Mouse (Mus musculus): ENCODE data around the gene 1700016H13Rik. TPM values are rescaled to one million over a fixed set of nuclear protein-coding genes. Genes with fewer than 3 reads are reported as not detected.

The 1700016H13Rik gene
- not detected for total RNA-seq (2021)
- long read RNA-seq, experiment 1, partial matches to known transcripts: 0 of 1 reads
- long read RNA-seq, experiment 1, other reads (novel, unspliced or antisense): 1 of 1 reads
- long read RNA-seq, experiment 2: 0 reads

DNA sequence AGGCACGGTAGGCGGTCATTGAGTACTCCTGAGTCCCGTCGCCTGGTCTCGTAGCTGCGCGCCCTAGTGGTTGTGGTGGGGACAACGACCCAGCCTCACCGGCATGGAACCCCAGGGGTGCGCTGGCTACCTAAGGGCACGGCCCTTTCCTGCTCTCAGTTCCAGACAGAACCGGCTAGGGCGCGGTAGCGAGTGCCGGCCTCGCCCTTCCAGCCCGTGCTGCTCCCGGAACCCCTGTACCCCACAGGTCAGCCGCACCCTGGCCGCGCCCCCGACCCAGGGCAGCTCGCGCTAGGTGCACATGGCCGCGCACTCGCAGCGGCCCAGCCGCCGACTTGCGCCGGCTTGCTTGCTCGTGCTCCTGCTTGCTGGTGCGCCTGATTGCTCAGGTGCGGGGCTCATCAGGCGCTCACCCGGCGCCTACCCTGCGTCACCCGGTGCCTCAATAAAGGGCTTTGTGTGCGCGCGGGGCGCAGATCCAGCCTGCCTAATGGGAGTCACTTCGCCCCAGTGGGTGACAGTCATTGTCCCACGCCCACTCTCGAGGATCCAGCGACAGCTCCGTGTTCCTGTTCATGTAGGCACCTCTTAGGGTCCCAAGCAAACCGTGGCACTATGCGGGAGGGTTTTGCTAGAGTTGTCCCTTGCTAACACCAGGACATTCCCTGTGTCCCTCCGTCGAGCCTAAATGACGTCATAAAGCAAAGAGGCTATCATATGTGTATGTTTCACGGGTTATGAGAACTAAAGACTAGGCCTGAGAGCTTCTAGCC is at the start of gene 1700016H13Rik:
Gene 1700016H13Rik, minus strand, starts transcription at position 665 of the 773 bp plus-strand sequence.
- DNase-seq: peak; percentile 85 to 87

DNA sequence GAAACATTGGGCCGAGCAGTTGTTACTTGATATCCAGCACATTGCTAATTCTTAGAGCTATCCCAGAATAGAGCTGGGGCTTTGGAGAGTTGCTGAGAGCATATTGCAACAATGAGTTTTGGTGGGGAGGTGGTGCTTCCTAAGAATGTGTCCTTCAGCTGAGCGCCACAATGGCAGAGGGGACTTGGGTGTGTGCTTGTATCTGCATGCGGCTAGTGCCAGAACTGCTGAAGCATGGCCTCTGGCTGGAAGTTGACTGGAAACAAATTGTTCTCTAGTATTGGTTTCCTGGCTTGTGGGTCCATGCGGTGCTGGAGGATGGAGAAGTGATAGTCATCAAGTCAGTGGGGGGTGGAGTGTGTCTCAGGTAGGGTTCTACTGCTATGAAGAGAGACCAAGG is 49.5 kb upstream of the 1700016H13Rik start:
- no peak for DNase-seq

DNA sequence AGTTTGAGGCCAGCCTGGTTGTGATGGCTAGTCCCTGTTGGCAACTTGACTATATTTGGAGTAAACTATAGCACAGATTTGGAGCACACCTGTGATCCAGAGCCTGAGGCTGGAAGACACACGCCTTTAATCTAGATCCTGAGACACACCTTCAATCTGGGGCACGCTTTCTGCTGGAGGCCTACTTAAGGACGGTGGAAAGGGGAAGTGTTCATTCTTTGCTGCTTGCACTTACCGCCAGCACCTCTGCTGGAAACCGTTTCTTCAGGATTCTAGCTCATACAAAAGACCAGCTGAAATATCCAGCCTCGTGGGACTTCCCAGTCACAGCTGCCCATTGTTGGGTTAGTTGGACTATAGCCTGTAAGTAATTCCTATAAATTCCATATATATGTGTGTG is 46.7 kb upstream of the 1700016H13Rik start:
- no peak for DNase-seq

DNA sequence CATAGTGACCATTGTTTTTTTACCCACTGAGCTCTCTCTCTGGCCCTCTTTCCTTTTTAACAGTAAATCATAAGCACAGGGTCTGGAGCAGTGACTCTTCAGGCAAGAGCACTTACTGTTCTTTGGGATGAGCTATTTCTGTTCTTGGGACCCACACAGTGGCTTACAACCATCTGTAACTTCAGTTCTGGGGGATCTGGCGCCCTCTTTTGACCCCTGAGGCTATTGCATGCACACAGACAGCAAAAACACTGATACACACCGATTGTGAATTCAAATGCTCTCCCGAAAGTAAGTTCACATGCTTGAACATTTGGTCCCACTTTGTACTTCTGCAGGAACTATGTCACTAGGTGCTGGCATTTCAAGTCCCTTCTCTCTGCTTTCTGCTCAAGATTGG is 45.7 kb upstream of the 1700016H13Rik start:
- DNase-seq: no peak

DNA sequence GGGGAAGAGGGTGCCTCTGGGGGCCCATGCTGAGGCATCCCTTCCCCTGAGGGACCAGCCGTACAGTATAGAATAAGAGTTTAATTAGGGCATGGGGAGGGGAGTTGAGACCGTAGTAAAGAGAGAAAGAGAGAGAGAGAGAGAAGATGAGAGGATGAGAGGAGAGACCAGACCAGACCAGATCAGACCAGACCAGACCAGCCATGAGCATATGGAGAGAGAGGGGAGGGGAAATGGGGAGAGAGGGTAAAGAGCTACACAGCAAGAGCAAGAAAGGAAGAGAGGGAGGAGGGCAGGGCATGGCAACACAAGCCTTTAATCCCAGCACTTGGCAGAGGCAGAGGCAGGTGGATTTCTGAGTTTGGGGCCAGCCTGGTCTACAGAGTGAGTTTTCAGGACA is 44.9 kb upstream of the 1700016H13Rik start:
- no peak for DNase-seq

DNA sequence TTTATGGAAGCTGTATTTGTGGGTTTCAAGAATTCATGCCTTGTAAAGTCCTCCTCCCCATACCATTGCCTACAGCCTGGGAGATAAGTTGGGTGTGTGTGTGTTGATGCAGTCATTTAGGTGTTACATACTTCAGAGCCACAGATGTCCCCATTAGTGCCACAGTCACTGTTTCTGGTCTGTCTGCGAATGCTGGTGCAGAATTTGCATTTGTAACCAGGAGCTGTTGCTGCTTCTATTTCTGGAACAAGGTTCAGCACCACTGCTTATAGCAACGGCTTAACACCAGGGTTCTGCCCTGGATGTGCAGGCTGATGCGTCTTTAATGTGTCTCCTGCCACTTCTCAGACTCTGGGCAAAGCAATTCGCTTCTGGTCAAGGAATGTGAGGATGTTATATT is 43.7 kb upstream of the 1700016H13Rik start:
- DNase-seq: no peak

DNA sequence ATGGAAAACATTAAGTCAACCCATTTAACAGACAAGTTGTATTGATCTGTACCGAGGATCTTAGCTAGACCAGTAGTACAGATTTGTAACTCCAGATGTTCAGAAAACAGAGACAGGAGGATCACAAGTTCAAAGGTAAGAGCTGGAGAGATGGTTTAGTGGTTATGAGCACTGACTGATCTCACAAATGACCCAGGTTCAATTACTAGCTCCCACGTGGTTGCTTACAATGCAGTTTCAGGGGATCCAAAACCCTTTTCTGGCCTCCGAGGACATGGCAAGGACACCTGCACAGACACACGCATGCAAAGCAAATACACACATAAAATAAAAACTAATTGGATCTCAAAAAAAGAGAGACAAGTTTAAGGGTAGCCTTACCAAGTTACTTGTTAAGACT is 42.8 kb upstream of the 1700016H13Rik start:
- DNase-seq: no peak

DNA sequence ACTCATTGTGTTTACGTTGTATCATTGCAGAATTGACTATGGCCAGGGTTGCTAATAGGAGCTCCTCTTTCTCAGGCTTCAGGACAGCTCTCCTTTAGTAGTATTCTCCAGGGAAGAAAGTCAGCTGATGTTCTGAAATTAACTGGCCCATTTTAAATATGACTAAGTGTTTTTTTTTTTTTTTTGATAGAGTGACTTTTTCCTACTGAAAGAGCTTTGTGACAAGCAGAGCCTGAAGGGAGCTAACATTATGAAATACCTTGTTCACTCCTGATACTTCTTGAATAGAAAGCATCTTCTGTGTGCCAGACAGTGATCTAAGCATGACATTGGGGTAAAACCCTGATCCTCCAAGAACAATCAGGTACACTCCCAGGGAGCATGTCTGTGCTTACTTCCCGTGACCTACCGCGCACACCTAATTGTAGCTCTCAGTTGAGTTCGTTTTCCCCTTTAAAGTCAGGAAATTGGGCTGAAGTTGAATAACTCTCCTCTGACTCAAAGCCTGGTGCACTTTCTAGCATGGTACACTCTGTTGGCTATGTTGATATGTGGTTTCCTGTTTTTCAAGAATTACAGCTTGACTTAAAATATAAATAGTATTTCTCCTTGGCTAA is 42.2 kb upstream of the 1700016H13Rik start:
- DNase-seq: no peak

DNA sequence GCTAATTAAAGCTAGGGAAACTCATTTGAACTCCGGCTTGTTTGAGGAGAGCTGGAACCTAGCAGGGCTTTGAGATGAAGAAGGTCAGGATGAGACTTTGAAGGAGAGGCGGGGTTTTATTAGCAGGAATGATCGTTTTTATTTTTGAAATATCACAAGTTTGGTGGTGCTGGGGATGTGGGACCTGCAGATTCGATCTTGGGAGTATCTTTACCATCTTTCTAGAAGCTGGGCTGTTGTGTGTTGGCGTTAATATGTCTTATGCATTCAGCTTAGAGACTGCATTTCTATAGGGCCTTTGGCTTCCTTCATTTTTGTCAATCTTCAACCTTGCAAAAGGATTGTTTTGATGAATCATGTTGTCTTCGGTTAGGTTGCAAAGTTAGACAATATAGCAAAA is 38.3 kb upstream of the 1700016H13Rik start:
- no peak for DNase-seq

DNA sequence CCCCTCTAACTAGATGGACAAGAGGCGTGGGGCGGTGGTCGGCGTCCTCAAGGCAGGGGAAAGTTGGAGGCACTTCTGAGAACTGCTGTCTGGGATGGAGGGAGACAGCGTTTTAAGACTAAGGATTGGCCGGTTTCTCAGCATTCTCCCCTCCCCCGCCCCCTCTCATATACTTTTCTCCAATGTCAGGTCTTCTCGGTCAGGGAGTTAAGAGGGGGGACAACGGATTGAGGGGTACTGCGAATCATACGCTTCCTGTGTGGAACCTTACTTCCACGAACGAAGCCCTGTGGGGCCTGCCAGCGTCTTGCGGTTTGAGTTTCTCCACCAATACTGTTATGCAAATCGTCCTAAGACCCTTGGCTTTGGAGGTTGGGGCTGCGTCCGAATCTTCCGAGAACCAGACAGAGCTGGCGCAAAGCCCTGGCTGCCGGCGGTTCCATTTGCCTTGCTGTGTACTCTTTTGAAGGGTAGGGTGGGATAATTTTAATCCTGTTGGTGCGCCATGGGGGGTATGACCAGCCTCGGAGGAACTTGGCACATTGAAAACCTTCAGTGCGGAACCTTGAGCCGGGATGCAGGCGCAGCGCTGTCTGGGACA is 37.3 kb upstream of the 1700016H13Rik start:
- DNase-seq: peak; percentile 25 to 37

DNA sequence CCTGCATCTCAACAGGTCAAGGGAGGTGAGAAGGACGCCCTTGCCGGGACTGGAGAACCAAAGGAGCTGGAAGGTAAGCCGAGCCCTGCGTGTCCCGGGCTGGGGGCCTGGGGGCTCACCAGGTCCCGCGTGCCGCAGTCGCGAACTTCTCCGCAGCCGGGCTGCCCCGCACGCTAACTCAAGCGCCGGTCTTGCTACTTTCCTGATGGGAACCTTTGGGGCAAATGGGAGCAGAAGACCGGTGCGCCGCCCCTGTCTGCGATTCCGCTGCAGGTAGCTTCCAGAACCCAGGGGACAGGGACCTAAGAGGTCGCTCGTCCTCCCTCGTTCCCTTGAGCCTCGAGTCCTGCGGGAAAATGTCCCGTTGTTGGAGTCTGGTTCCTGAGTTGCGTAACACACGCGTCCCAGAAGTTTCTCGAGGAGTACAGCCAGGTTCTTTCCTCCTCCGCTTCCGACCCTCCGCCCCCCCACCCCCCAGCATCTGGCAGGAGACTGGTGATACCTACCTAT is 36.8 kb upstream of the 1700016H13Rik start:
- peak; percentile 34 to 36 for DNase-seq

DNA sequence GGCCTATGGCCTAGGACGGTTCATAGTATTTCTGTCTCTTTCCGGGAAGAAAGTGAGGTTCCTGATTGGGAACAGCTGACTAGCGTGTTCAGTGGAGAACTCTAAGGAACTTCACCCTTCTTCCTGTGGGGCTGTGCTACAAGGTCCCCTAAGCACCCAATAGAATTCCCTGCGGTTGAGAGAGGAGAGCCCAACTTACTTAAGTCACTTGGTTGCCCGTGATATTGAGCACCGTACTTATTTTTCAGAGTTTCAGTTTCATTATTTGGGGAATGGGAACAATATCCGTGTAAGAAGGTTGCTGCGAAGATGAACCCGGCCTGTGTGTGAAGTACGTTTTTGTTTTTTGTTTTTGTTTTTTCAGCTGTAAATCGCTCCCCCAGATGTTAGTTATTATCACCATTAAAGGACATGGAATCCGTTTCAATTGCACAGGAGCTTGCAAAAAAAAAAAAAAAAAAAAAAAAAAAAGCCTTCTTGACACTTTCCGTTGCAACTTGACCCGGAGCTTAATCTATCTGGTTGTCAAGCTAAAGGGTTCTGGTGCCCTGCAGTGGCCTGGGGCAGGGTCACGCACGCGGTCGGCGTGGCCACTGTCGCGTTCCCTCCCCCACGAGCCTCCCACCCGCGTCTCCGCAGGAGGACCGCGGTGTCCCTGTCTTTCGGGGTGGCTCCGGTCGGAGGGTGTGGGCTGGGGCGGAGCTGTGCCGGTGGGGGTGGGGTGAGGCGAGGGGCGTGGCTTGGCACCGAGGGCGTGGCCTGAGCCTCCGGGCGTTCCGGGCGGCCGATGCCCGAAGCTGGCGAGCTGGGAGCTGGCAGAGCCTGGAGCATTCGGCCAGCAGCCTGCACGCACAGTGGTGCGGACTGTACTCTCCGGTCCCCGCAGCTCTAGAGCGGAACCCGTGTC is 36.1 kb upstream of the 1700016H13Rik start, which contains the start of gene Aff1:
Gene Aff1, plus strand, starts transcription at position 751 of the 907 bp plus-strand sequence.
- peak; percentile 97 to 98 for DNase-seq

DNA sequence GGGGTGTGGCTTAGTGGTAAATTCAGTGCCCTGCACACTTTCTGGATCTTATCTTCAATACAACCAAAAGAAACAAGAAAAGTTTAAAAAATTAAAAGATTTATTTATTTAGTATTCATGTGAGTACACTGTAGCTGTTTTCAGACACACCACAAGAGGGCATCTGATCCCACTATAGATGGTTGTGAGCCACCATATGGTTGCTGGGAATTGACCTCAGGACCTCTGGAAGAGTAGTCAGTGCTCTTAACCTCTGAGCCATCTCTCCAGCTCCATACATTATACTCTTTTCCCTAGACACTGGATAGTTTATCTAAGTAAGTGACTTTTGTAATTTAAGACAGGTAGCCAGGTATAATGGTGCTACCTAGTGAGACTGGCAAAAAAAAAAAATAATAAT is 35.4 kb upstream of the 1700016H13Rik start:
- no peak for DNase-seq

DNA sequence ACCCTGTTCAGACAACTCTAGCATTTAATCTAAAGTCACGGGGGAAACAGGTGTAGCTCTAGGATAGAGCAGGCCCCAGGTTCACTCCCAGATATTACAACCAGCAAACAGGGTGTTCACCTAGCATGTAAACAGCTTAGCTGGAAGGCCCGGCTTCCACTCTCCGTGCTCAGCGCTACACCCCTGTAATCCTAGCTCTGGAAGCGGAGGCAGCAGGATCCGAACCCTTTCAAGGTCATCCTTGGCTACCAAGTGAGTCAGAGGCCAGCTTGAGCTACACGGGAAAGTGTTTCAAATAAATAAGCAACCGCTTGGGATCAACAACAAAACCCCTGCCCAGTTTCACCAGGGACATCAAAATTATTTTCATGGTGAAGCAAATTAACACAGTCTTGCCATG is 34.4 kb upstream of the 1700016H13Rik start:
- peak; percentile 37 to 49 for DNase-seq

DNA sequence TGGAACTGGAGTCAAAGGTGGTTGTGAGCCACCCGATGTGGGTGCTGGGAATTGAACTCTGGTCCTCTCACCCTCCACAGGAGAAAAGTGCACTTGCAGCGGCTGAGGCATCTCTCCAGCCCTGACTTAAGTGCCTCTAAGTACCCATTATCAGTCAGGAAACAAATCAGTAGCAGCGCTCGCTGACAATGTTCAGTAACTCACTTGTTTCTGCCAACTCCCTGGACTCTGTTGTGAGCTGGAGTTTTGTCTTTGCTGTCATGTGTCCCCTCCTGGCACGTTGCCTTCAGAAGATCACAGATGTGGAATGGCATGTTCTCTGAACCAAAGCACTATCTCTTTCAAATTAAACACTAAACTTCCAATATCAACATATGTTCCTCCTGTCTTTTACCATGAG is 33.8 kb upstream of the 1700016H13Rik start:
- DNase-seq: no peak

DNA sequence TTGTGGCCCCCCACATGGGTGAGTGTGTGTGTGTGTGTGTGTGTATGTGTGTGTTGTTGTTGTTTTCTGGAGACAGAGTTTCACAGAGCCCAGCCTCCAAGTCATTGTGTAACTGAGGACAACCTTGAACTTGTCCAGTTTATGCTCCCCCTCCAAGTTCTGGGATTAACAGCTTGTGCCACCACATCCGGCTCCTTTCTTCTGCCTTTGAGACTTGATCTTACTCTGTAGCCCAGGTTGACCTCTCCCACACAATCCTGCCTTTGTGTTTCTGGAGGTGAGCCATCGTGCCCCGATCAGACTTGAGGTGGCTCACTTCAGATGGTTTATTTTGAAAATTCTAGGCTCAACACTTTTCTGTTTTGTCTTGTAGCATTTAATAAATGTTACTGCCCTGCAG is 26.0 kb upstream of the 1700016H13Rik start:
- DNase-seq: peak in 1 of 2 experiments; percentile 5

DNA sequence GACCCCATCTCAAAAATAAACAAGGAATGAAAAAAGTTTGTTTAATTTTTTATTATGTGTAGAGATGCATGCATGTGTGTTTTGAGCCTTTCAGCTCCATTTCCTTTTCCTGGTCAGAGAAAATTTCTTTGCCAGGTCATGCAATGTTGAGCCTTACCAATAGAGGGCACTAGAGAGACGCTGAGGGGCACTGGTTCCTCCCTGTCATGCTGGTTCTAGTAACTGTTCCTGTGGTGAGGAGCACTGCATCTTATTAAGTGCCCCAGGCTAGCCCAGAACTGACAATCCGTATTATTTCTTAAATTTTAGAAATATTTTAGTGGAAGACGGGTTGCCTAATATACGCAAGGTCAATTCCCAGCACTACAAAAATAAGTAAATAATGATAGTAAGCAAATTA is 24.6 kb upstream of the 1700016H13Rik start:
- peak; percentile 69 to 84 for DNase-seq

DNA sequence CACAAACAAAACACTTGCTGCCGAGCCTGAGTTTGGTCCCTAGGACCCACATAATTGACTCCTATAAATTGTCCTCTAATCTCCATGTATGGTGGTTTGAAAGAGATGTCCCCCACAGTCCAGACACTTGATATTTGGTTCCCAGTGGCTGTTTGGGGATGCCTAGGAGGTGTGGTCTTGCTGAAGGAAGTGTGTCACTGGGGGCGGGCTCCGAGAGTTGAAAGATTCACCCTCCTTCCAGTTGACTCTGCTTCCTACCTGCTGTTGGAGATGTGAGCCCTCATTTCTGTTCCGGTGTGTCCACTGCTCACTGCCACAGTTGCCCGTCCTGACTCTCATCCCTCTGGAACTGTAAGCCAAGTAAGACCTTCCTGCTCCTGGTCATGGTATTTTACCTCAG is 23.2 kb upstream of the 1700016H13Rik start:
- DNase-seq: no peak

DNA sequence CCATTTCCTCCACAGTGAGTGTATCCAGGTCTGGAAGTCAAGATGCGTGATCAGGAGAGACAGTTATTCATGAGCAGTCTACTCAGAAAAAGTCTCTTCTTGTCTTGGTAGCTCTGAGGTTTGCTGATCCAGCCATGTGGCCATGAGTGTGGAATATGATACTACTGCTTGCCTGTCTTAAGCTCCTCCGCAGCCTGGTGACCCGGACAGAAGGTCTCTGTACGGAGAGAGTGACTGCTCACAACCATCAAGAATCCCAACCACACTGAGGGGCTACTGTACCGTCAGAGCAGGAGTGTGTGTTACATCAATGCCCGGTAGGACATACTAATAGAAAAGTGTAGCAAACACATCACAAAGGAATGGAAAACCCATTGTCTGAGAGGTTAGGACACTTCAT is 22.1 kb upstream of the 1700016H13Rik start:
- no peak for DNase-seq

DNA sequence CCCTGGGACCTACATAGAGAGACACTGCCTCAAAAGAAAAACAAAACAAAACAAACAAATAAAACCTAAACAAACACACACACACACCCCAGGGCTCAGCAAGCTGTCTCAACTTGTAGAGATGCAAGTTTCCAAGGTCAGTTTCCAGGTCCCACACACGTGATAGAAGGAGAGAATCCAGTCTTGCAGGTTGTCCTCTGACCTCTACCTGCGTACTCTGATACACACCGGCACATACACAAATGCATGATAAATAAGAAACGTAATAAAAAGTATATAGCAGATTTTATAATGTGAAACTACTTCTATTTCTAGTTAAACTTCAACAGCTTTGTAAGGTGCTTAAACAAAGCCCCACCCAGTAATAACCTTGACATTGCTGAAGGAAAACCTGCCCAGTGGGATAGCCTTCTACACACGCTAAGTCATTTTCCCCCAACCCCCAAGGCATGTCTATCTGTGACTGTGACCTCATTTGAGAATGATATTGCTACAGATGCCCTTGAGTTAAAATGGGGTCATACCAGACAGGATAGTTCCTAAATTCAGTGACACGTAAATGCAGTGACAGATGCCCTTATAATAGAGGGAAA is 20.6 kb upstream of the 1700016H13Rik start:
- peak in 1 of 2 experiments; percentile 12 for DNase-seq

DNA sequence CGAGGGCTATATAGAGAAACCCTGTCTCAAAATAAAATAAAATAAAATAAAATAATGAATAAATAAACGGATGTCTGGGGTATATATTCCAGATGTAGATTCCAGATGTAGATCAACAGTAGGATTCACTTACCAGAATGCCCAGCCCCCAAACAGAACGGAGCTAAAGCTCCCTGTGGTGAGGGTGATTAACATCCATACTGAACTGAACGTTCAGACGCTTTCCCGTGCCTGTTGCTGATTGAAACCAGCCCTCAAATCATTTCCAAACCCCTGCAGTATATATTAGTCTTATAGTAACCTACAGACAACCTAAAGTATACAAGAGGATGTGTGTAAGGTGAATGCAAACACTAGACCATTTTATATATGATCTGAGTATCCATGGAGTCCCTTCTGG is 18.7 kb upstream of the 1700016H13Rik start:
- no peak for DNase-seq

Data from adrenal gland, postnatal 36 days (tissue).